Comparison of ENCODE assay signal across 17 mouse cellular contexts in the genomic region with DNA sequence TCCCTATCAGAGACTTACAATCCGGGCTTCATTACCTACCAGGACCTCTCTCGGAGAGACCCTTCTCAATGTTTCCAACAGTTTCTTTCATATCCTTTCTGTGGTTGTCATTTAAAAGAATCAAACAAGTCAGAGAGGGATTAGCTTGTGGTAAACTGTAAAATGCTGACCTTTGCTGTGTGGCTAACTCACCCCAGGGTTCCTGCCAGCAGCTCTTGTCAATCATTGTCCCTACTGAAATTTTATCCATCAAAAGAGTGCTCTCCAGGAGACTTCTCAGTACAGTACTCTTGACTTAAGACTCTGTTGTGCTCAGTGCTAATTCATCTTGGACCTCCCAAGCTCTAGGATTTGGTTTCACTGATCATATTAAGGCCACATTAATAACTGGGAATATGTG. TPM values are rescaled to one million over a fixed set of nuclear protein-coding genes. Genes with fewer than 3 reads are reported as not detected.
"Had no signal": no experiment of that assay in that cellular context is flagged by ENCODE, and none has a peak within 500 bp of the region (broad histone marks: within the 10 kb centered on the region; RNA-seq: fewer than 3 reads in every experiment).

No protein-coding gene starts in this region.

- DNase-seq: kidney, postnatal 4 days; liver, postnatal 0 days; lung, embryonic 14.5 days; retina, postnatal 1 day; right cerebral cortex, postnatal 25 days; spleen, adult 18-20 months; thymus, postnatal 25 days had no signal

- H3K36me3 ChIP-seq: midbrain, embryonic 12.5 days; midbrain, embryonic 15.5 days; stomach, embryonic 15.5 days had no signal

- H3K4me3 ChIP-seq: limb, embryonic 15.5 days; midbrain, embryonic 12.5 days; midbrain, embryonic 15.5 days; neural tube, embryonic 13.5 days; stomach, embryonic 15.5 days had no signal

- ATAC-seq: intestine, embryonic 16.5 days; liver, postnatal 0 days; lung, postnatal 0 days; midbrain, embryonic 15.5 days had no signal

- H3K27me3 ChIP-seq: limb, embryonic 15.5 days; midbrain, embryonic 12.5 days; midbrain, embryonic 15.5 days; neural tube, embryonic 13.5 days; stomach, embryonic 15.5 days had no signal

RNA-seq across cellular contexts. Expression of gene Fam196a, which starts 36.2 kb away (rescaled TPM):
- total RNA-seq: neutrophil, adult 5-6 weeks had no signal
- polyA plus RNA-seq: liver, embryonic 14.5 days; macrophage had no signal
